Mouse (Mus musculus): ENCODE data around the gene Atp13a1.

The Atp13a1 gene

GRCm38 (mm10) chr8:69847167-69848065 lies 56.5 kb downstream of the Atp13a1 start:
- intact Hi-C loops (cut with DNase I) = no loop called here

DNA sequence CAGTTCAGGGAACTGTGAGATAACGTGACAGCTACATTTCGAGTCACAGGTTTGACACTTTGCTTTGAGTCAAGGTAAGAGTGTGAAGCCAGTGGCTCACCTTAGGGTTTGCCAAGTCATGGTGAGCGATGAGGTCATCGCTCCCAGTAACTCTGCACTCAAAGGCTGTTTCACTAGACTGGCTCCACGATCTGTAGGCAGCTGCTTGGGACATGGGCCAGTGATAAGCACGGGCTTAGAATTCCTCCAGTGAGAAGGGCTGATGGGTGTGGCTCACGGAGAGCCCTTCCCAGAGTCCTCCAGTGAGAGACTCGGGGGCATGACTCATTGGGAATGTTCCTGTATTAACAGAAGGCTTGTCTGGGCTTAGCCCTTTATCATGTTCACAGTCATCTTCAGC lies 58.0 kb downstream of the Atp13a1 start:
- intact Hi-C loops (cut with DNase I) = no loop called here

DNA sequence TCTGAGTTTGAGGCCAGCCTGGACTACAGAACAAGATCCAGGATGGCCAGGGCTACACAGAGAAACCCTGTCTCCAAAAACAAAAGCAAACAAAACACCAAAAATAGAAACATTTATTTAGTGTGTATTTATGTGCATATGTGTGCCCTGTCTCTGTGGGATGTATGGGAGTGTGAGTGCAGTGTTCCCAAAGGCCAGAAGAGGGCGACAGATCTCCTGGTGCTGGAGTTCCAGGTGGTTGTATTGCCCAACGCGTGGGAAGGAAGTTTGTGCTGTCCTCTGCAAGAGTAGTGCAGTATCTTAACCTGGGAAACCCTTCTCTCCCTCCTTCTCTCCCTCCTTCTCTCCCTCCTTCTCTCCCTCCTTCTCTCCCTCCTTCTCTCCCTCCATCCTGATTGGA lies 58.9 kb downstream of the Atp13a1 start:
- intact Hi-C loops (cut with DNase I) = no loop called here

- intact Hi-C loops (cut with DNase I) = no loop called here
Observed at GRCm38 (mm10) chr8:69850926-69851506, 60.1 kb downstream of the Atp13a1 start.

GRCm38 (mm10) chr8:69853869-69854268 lies 62.9 kb downstream of the Atp13a1 start:
- intact Hi-C loops (cut with DNase I) = no loop called here

All from adrenal gland (tissue).